Mouse (Mus musculus): ENCODE results near the gene Abi1. TPM values are rescaled to one million over a fixed set of nuclear protein-coding genes. Genes with fewer than 3 reads are reported as not detected.

Abi1 gene
- polyA plus RNA-seq, 1 experiment, result 22.0 TPM

DNA sequence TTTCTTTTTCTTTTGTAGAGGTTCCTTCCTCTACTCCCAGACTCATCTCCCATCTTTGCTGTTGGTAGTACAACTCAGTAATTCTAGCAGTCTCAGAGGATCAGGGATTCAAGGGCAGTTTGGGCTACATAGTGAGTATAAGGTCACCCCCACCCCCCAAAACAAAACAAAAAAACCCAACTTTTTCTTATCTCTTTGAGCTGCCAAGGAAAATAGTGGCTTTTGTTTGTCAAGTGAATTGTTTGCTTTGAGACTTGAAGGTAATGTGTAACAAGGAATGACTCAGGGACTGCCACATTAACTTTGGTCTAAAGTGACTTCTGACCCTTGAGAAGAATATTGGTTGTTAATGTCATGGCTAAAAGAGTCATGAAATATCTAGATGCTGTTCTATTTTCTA is 35.8 kb upstream of the Abi1 start:
- no peak overlapping the region for H3ac ChIP-seq (ENCODE audit: control insufficient read depth, insufficient read length, low read depth)
- H3K4me3 ChIP-seq (ENCODE audit: insufficient read depth, poor library complexity, severe bottlenecking), result no peak overlapping the region
- peaks cover 33% of the 10 kb centered on the region for H3K36me3 ChIP-seq (ENCODE audit: control insufficient read depth, insufficient read depth)
- TF ChIP-seq MAX (IDR thresholded peaks at IDR 0.05), result no peak
- no peaks in the 10 kb centered on the region for H3K27me3 ChIP-seq (ENCODE audit: control insufficient read depth, insufficient read depth, insufficient read length)
- peaks cover 9% of the 10 kb centered on the region for H3K79me2 ChIP-seq (ENCODE audit: control insufficient read depth, insufficient read depth)
- H3K79me3 ChIP-seq (ENCODE audit: low read depth), result peaks cover 1% of the 10 kb centered on the region

DNA sequence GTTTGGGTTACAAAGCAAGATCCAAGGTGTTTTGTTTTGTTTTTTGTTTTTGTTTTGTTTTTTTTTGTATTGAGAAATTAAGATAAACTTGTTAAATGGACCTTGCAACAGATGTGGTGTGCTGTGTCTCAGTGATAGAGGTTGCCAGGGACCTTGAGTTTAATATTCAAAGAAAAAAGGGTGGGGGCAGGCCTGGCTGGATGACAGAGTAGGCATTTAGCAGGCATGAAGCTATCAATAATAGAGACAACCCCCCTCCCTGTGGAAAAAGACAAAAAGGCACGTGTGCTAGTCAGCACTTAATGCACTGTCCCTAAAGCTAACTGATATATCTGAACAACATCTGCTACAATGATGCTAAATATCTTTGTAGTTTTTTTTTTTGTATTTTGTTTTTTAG is 31.4 kb upstream of the Abi1 start:
- TF ChIP-seq USF1 (IDR thresholded peaks at IDR 0.05; ENCODE audit: low read depth) (no peak), MYOD1 (IDR thresholded peaks at IDR 0.05; ENCODE audit: control insufficient read depth, insufficient read length, low read depth) (no peak), MYOG (IDR thresholded peaks at IDR 0.05; ENCODE audit: control insufficient read depth, extremely low read depth, insufficient read length) (no peak), CTCF (IDR thresholded peaks at IDR 0.05; ENCODE audit: control insufficient read depth, insufficient read depth, insufficient read length) (no peak), CEBPB (IDR thresholded peaks at IDR 0.05; ENCODE audit: low read depth) (no peak), FOSL1 (IDR thresholded peaks at IDR 0.05; ENCODE audit: insufficient read depth, low read length, poor library complexity, severe bottlenecking) (no peak), MAX (IDR thresholded peaks at IDR 0.05) (no peak)
- Histone ChIP-seq H3K27me3 (ENCODE audit: control insufficient read depth, insufficient read depth, insufficient read length) (no peaks in the 10 kb centered on the region), H3K4me3 (ENCODE audit: insufficient read depth, poor library complexity, severe bottlenecking) (no peak overlapping the region), H3ac (ENCODE audit: control insufficient read depth, insufficient read length, low read depth) (no peak overlapping the region), H3K79me2 (ENCODE audit: control insufficient read depth, insufficient read depth) (peaks cover 17% of the 10 kb centered on the region), H3K36me3 (ENCODE audit: control insufficient read depth, insufficient read depth) (peaks cover 3% of the 10 kb centered on the region), H3K79me3 (ENCODE audit: low read depth) (peaks cover 3% of the 10 kb centered on the region)

DNA sequence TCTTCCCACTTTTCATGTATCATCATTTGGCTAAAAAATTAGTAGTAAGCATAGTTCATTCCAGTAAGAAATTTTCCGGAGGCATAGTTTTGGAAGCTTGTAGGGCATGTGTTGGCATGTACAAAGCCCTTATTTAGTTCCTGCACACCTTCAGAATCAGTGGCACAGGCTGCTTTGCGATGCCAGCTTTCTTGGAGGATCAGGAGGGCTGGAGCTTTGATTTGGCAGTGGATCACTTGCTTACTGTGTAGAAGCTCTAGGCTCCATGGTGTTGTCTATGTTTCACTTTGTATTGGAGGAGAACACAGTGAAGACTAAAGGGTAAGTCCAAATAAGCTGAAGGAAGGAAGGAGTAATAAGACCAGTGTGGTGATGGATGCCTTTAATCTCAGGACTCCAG is 30.4 kb upstream of the Abi1 start:
- Histone ChIP-seq H3K27me3 (ENCODE audit: control insufficient read depth, insufficient read depth, insufficient read length) (no peaks in the 10 kb centered on the region), H3K36me3 (ENCODE audit: control insufficient read depth, insufficient read depth) (no peaks in the 10 kb centered on the region), H3K79me2 (ENCODE audit: control insufficient read depth, insufficient read depth) (peaks cover 17% of the 10 kb centered on the region), H3K4me3 (ENCODE audit: insufficient read depth, poor library complexity, severe bottlenecking) (no peak overlapping the region), H3K79me3 (ENCODE audit: low read depth) (peaks cover 3% of the 10 kb centered on the region), H3ac (ENCODE audit: control insufficient read depth, insufficient read length, low read depth) (no peak overlapping the region)
- no peak for TF ChIP-seq USF1 (IDR thresholded peaks at IDR 0.05; ENCODE audit: low read depth)
- TF ChIP-seq MYOD1 (IDR thresholded peaks at IDR 0.05; ENCODE audit: control insufficient read depth, insufficient read length, low read depth), result no peak
- TF ChIP-seq FOSL1 (IDR thresholded peaks at IDR 0.05; ENCODE audit: insufficient read depth, low read length, poor library complexity, severe bottlenecking), result no peak
- no peak for TF ChIP-seq MAX (IDR thresholded peaks at IDR 0.05)
- no peak for TF ChIP-seq CTCF (IDR thresholded peaks at IDR 0.05; ENCODE audit: control insufficient read depth, insufficient read depth, insufficient read length)
- TF ChIP-seq MYOG (IDR thresholded peaks at IDR 0.05; ENCODE audit: control insufficient read depth, extremely low read depth, insufficient read length), result no peak
- no peak for TF ChIP-seq CEBPB (IDR thresholded peaks at IDR 0.05; ENCODE audit: low read depth)

DNA sequence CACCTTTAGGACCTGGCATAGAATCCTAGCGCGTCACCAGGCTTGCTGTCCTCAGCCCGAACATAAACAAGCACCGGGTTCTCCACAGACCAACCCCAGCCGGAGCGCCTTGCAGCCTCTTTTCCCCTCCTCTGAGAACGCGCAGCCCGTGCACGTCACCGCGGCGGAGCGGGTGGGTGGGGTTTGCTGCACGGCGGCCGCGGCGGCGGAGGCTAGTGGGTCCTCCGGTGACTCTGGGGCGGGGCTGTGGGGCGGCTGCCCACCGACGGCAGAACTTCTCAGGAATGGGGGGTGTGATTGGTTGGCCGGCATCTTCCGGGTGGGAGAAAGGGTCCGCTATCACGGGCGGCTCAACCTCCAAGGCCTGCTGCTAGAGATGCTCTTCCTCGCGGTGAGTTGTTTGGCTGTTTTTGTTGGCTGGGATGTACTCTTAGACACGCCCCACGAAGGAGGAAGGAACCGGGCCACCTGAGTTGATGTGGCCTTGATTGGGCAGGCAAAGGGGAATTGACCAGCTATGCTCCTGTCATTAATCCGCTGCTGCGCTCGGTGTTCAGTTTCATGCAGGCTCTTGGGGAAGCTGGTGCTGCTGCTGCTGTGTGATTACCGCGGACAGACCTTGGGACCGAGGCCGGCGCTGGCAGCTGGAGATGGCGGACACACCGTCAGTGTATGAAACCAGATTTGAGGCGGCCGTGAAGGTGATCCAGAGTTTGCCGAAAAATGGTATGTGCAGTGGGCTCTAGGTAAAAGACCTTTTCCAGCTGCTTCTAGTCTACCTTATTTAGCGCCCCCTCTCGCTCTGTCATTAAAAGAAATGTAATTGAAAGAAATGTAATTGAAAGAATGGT is 29.1 kb upstream of the Abi1 start:
- Histone ChIP-seq H3ac (ENCODE audit: control insufficient read depth, insufficient read length, low read depth) (peak overlapping the region; percentile 79), H3K36me3 (ENCODE audit: control insufficient read depth, insufficient read depth) (no peaks in the 10 kb centered on the region), H3K79me2 (ENCODE audit: control insufficient read depth, insufficient read depth) (peaks cover 17% of the 10 kb centered on the region), H3K79me3 (ENCODE audit: low read depth) (peaks cover 1% of the 10 kb centered on the region), H3K27me3 (ENCODE audit: control insufficient read depth, insufficient read depth, insufficient read length) (no peaks in the 10 kb centered on the region), H3K4me3 (ENCODE audit: insufficient read depth, poor library complexity, severe bottlenecking) (peak overlapping the region; percentile 71)
- no peak for TF ChIP-seq CEBPB (IDR thresholded peaks at IDR 0.05; ENCODE audit: low read depth)
- peak; percentile 38 for TF ChIP-seq MAX (IDR thresholded peaks at IDR 0.05)

DNA sequence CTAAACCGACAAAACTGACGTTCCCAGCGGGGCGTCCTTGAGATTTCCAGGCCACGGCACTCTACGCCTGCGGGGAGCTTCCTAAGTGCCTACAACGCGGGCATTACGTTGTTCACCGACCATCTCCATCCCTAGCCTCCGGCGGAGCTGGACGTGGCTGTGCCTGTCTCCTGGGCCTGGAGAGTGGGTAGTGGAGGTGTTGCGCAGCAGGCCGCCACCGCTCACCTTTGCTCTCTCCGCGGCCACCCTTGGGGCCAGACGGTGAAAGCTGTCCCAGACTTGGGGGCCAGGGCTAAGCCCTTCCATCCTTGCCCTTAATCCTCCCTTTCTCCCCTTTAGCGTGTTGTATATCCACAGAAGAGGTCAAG is 28.3 kb upstream of the Abi1 start:
- Histone ChIP-seq H3K4me3 (ENCODE audit: insufficient read depth, poor library complexity, severe bottlenecking) (peak overlapping the region; percentile 71), H3K36me3 (ENCODE audit: control insufficient read depth, insufficient read depth) (no peaks in the 10 kb centered on the region), H3K79me2 (ENCODE audit: control insufficient read depth, insufficient read depth) (peaks cover 14% of the 10 kb centered on the region), H3K27me3 (ENCODE audit: control insufficient read depth, insufficient read depth, insufficient read length) (no peaks in the 10 kb centered on the region), H3ac (ENCODE audit: control insufficient read depth, insufficient read length, low read depth) (peak overlapping the region; percentile 79), H3K79me3 (ENCODE audit: low read depth) (peaks cover 1% of the 10 kb centered on the region)
- TF ChIP-seq MAX (IDR thresholded peaks at IDR 0.05) (no peak), FOSL1 (IDR thresholded peaks at IDR 0.05; ENCODE audit: insufficient read depth, low read length, poor library complexity, severe bottlenecking) (no peak), CTCF (IDR thresholded peaks at IDR 0.05; ENCODE audit: control insufficient read depth, insufficient read depth, insufficient read length) (no peak), CEBPB (IDR thresholded peaks at IDR 0.05; ENCODE audit: low read depth) (no peak), MYOG (IDR thresholded peaks at IDR 0.05; ENCODE audit: control insufficient read depth, extremely low read depth, insufficient read length) (no peak), USF1 (IDR thresholded peaks at IDR 0.05; ENCODE audit: low read depth) (no peak), MYOD1 (IDR thresholded peaks at IDR 0.05; ENCODE audit: control insufficient read depth, insufficient read length, low read depth) (no peak)

DNA sequence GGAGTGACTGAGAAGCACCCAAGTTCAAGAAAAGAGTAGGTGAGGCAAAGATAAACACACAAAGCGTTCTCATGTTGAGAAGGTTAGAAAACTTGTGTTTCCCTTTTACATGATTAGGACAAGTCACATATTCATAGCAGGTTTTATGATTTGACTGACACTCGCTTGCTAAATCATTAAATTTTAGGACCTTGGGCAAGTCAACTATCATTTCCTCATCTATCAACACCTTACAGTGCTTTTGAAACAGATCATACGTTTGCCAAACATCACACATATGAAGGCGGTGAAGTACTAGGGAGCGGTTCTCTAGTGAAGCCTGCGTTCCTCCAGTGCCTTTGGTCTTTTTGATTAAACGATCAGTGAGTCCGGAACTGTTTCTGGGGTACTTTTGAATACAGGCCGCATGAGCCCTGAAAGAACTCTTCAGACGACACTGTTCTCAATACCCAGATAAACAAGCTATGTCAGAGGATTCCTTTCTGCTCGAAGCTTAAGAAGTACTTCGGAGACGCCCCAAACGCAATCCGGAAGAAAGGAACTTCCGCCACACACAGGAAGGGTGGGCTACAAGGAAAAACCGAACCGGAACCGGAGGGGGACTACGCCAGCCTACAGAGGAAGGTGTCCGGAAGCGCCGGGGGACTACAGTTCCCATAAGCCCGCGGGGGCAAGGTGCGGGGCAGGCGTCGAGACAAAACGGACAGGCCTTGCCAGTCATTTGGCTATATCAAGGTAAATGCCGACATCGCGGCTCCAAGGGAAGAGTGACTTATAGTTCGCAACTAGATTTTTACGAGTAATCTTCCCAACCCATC is 27.7 kb upstream of the Abi1 start, which contains the start of gene Acbd5:
Gene Acbd5, plus strand, starts transcription at position 616 of the 818 bp plus-strand sequence.
- peak within 1 kb of the TSS; percentile 71 for H3K4me3 ChIP-seq (ENCODE audit: insufficient read depth, poor library complexity, severe bottlenecking)
- peaks cover 11% of the 10 kb centered on the region for H3K79me2 ChIP-seq (ENCODE audit: control insufficient read depth, insufficient read depth)
- TF ChIP-seq CTCF (IDR thresholded peaks at IDR 0.05; ENCODE audit: control insufficient read depth, insufficient read depth, insufficient read length), result no peak
- TF ChIP-seq MAX (IDR thresholded peaks at IDR 0.05), result peak; percentile 67
- H3K36me3 ChIP-seq (ENCODE audit: control insufficient read depth, insufficient read depth), result no peaks in the 10 kb centered on the region
- no peaks in the 10 kb centered on the region for H3K27me3 ChIP-seq (ENCODE audit: control insufficient read depth, insufficient read depth, insufficient read length)
- H3ac ChIP-seq (ENCODE audit: control insufficient read depth, insufficient read length, low read depth), result peak within 1 kb of the TSS; percentile 79
- H3K79me3 ChIP-seq (ENCODE audit: low read depth), result peaks cover 1% of the 10 kb centered on the region

Measured in C2C12 (cell line).